Mouse (Mus musculus) neural tube, embryonic 14.5 days (tissue): ENCODE data around the gene Dab2. TPM values are rescaled to one million over a fixed set of nuclear protein-coding genes. Genes with fewer than 3 reads are reported as not detected.

Experiments used
- ATAC-seq: fragments of 200-750 bp; cut with Nextera tagmentation; 2 replicates; pipeline ENCODE4 v1.8.0; 2017; ENCODE audit warnings: low read depth, mild to moderate bottlenecking, moderate TSS enrichment, moderate library complexity
- H3K27ac ChIP-seq: fragments of 300-500 bp; sonication (generic); 2 replicates; pipeline ENCODE4 v1.5.1; 2014; ENCODE audit warnings: low read depth, mild to moderate bottlenecking, control low read depth, low read length, moderate library complexity, mixed read lengths
- H3K27me3 ChIP-seq: fragments of 300-500 bp; sonication (generic); 2 replicates; pipeline ENCODE4 v1.6.1; 2014; ENCODE audit warnings: low read length; ENCODE audit not compliant: control insufficient read depth, insufficient read depth
- H3K36me3 ChIP-seq: fragments of 300-500 bp; sonication (generic); 2 replicates; pipeline ENCODE4 v1.6.1; 2014; ENCODE audit warnings: low read length, mixed read lengths; ENCODE audit not compliant: control insufficient read depth, insufficient read depth
- H3K4me1 ChIP-seq: fragments of 300-500 bp; sonication (generic); 2 replicates; pipeline ENCODE4 v1.6.1; 2014; ENCODE audit warnings: low read length; ENCODE audit not compliant: control insufficient read depth, insufficient read depth
- H3K4me2 ChIP-seq: fragments of 300-500 bp; sonication (generic); 2 replicates; pipeline ENCODE4 v1.6.1; 2014; ENCODE audit warnings: mild to moderate bottlenecking, low read depth, low read length, control low read depth
- H3K4me3 ChIP-seq: fragments of 300-500 bp; sonication (generic); 2 replicates; pipeline ENCODE4 v1.5.1; 2014; ENCODE audit warnings: low read depth, low read length, control low read depth, mixed read lengths
- H3K9ac ChIP-seq: fragments of 300-500 bp; sonication (generic); replicated peaks from 2 replicates; pipeline ENCODE4 v1.6.1; 2014; ENCODE audit warnings: low read depth, mild to moderate bottlenecking, control low read depth, low read length, mixed read lengths
- H3K9me3 ChIP-seq: fragments of 300-500 bp; sonication (generic); 2 replicates; pipeline ENCODE4 v1.6.1; 2016; ENCODE audit warnings: low read length; ENCODE audit not compliant: control insufficient read depth
- WGBS: fragments of 180-500 bp; shearing (Covaris S2); extraction: QIAGEN DNeasy Blood & Tissue Kit; methylation state at CpG from one replicate; pipeline ENCODE4 v1.1.7; 2014; 5-methylcytosine and 5-hydroxymethylcytosine counted together
- polyA plus RNA-seq: library from polyadenylated mRNA; unstranded; fragments of >200 nt; fragmentation: Nextera tagmentation; extraction: Ambion mirVana; gene quantifications from 2 replicates; pipeline ENCODE4 v1.2.1, GENCODE M21; 2014

Dab2 gene
- polyA plus RNA-seq, 1 experiment from 2014 or later = 4.3 TPM

- no peaks in the 10 kb centered on the region for H3K4me1 ChIP-seq
- no peak for ATAC-seq
- H3K4me3 ChIP-seq = no peak overlapping the region
- no peak overlapping the region for H3K9ac ChIP-seq
- no peak overlapping the region for H3K27ac ChIP-seq
- no peaks in the 10 kb centered on the region for H3K9me3 ChIP-seq
- WGBS = 94% methylated on average over 6 of the region's 6 CpGs
- H3K27me3 ChIP-seq = no peaks in the 10 kb centered on the region
- no peaks in the 10 kb centered on the region for H3K36me3 ChIP-seq
- H3K4me2 ChIP-seq = no peak overlapping the region
Measured at GRCm38 (mm10) chr15:6411334-6411733, 111.7 kb downstream of the Dab2 start.

GRCm38 (mm10) chr15:6415317-6415716 lies 115.7 kb downstream of the Dab2 start:
- no peak overlapping the region for H3K4me3 ChIP-seq
- WGBS = 84% methylated on average over 5 of the region's 5 CpGs
- H3K27me3 ChIP-seq = no peaks in the 10 kb centered on the region
- H3K9me3 ChIP-seq = no peaks in the 10 kb centered on the region
- no peak for ATAC-seq
- H3K4me1 ChIP-seq = no peaks in the 10 kb centered on the region
- no peaks in the 10 kb centered on the region for H3K36me3 ChIP-seq
- H3K4me2 ChIP-seq = no peak overlapping the region
- no peak overlapping the region for H3K9ac ChIP-seq
- no peak overlapping the region for H3K27ac ChIP-seq

GRCm38 (mm10) chr15:6431777-6432176 lies 132.2 kb downstream of the Dab2 start:
- Histone ChIP-seq H3K4me2 (no peak overlapping the region), H3K9ac (no peak overlapping the region), H3K27ac (no peak overlapping the region), H3K4me1 (no peaks in the 10 kb centered on the region), H3K4me3 (no peak overlapping the region), H3K36me3 (no peaks in the 10 kb centered on the region), H3K27me3 (no peaks in the 10 kb centered on the region), H3K9me3 (no peaks in the 10 kb centered on the region)
- WGBS = 67% methylated on average over 7 of the region's 7 CpGs
- no peak for ATAC-seq

- H3K4me2 ChIP-seq = no peak overlapping the region
- no peak overlapping the region for H3K4me3 ChIP-seq
- WGBS = 82% methylated on average over 7 of the region's 7 CpGs
- H3K9ac ChIP-seq = no peak overlapping the region
- H3K27ac ChIP-seq = no peak overlapping the region
- peak; percentile 51 for ATAC-seq
- H3K9me3 ChIP-seq = no peaks in the 10 kb centered on the region
- no peaks in the 10 kb centered on the region for H3K27me3 ChIP-seq
- H3K4me1 ChIP-seq = no peaks in the 10 kb centered on the region
- H3K36me3 ChIP-seq = no peaks in the 10 kb centered on the region
Measured at GRCm38 (mm10) chr15:6432411-6432810, 132.8 kb downstream of the Dab2 start.

- no peaks in the 10 kb centered on the region for H3K9me3 ChIP-seq
- H3K4me3 ChIP-seq = no peak overlapping the region
- H3K9ac ChIP-seq = no peak overlapping the region
- WGBS = 88% methylated on average over 7 of the region's 7 CpGs
- H3K4me2 ChIP-seq = no peak overlapping the region
- ATAC-seq = no peak
- H3K27ac ChIP-seq = no peak overlapping the region
- H3K27me3 ChIP-seq = no peaks in the 10 kb centered on the region
- no peaks in the 10 kb centered on the region for H3K36me3 ChIP-seq
- H3K4me1 ChIP-seq = no peaks in the 10 kb centered on the region
Measured at GRCm38 (mm10) chr15:6435281-6435680, 135.7 kb downstream of the Dab2 start.

GRCm38 (mm10) chr15:6435773-6436172 lies 136.2 kb downstream of the Dab2 start:
- no peak overlapping the region for H3K9ac ChIP-seq
- H3K4me1 ChIP-seq = no peaks in the 10 kb centered on the region
- H3K27ac ChIP-seq = no peak overlapping the region
- 65% methylated on average over 2 of the region's 2 CpGs for WGBS
- H3K36me3 ChIP-seq = no peaks in the 10 kb centered on the region
- H3K9me3 ChIP-seq = no peaks in the 10 kb centered on the region
- ATAC-seq = no peak
- no peak overlapping the region for H3K4me2 ChIP-seq
- H3K4me3 ChIP-seq = no peak overlapping the region
- H3K27me3 ChIP-seq = no peaks in the 10 kb centered on the region

- no peak for ATAC-seq
- Histone ChIP-seq H3K27ac (no peak overlapping the region), H3K27me3 (no peaks in the 10 kb centered on the region), H3K4me3 (no peak overlapping the region), H3K4me1 (no peaks in the 10 kb centered on the region), H3K9me3 (no peaks in the 10 kb centered on the region), H3K9ac (no peak overlapping the region), H3K36me3 (no peaks in the 10 kb centered on the region), H3K4me2 (no peak overlapping the region)
- WGBS = 90% methylated on average over 3 of the region's 3 CpGs
Measured at GRCm38 (mm10) chr15:6438685-6439084, 139.1 kb downstream of the Dab2 start.

GRCm38 (mm10) chr15:6444452-6444851 lies 144.9 kb downstream of the Dab2 start:
- Histone ChIP-seq H3K9me3 (no peaks in the 10 kb centered on the region), H3K27ac (no peak overlapping the region), H3K4me3 (no peak overlapping the region), H3K36me3 (no peaks in the 10 kb centered on the region), H3K4me2 (no peak overlapping the region), H3K27me3 (no peaks in the 10 kb centered on the region), H3K4me1 (no peaks in the 10 kb centered on the region), H3K9ac (no peak overlapping the region)
- 92% methylated on average over 2 of the region's 2 CpGs for WGBS
- ATAC-seq = no peak

GRCm38 (mm10) chr15:6445135-6445534 lies 145.5 kb downstream of the Dab2 start, which contains the start of gene C9:
C9 (plus strand) TSS chr15:6445327.
- Histone ChIP-seq H3K4me1 (no peaks in the 10 kb centered on the region), H3K27ac (no peak within 1 kb of the TSS), H3K9ac (no peak within 1 kb of the TSS), H3K4me3 (no peak within 1 kb of the TSS), H3K9me3 (no peaks in the 10 kb centered on the region), H3K36me3 (no peaks in the 10 kb centered on the region), H3K27me3 (no peaks in the 10 kb centered on the region), H3K4me2 (no peak within 1 kb of the TSS)
- ATAC-seq = no peak
- 70% methylated on average over 2 of the region's 2 CpGs for WGBS

- Histone ChIP-seq H3K9ac (no peak overlapping the region), H3K27me3 (no peaks in the 10 kb centered on the region), H3K4me1 (no peaks in the 10 kb centered on the region), H3K4me3 (no peak overlapping the region), H3K36me3 (no peaks in the 10 kb centered on the region), H3K27ac (no peak overlapping the region), H3K4me2 (no peak overlapping the region), H3K9me3 (no peaks in the 10 kb centered on the region)
- no peak for ATAC-seq
- WGBS = 50% methylated on average over 1 of the region's 1 CpGs
Measured at GRCm38 (mm10) chr15:6446181-6446580, 146.6 kb downstream of the Dab2 start.
